Mouse (Mus musculus): ENCODE data around the gene Ccnt1.

GRCm38 (mm10) chr15:98606739-98607138 is 36.0 kb upstream of the Ccnt1 start:
- TF ChIP-seq CTCF (IDR thresholded peaks at IDR 0.05; ENCODE audit: insufficient read depth, low read depth, low read length) (no peak), POLR2A (IDR thresholded peaks at IDR 0.05; ENCODE audit: insufficient read depth, low read depth, low read length) (no peak)
